Mouse (Mus musculus): ENCODE data around the gene Ces4a.

GRCm38 (mm10) chr8:105186467-105187005 lies 54.9 kb downstream of the Ces4a start:
- TF ChIP-seq CTCF (IDR thresholded peaks at IDR 0.05; ENCODE audit: low read depth, low read length): no peak
- TF ChIP-seq POLR2A (IDR thresholded peaks at IDR 0.05; ENCODE audit: insufficient read depth, low read length): no peak
- TF ChIP-seq EP300 (IDR thresholded peaks at IDR 0.05; ENCODE audit: insufficient read depth, low read depth, low read length): no peak

Measured in ES-Bruce4 (cell line).